Mouse (Mus musculus): ENCODE measurements at regions not wholly inside any gene's neighbourhood (a gene's known extent, or its start where the extent isn't known, plus 50 kb on each side); places are given as distances from the start of the nearest gene placed in this dataset.

- DNase-seq, result no peak
These were observed 938.1 kb downstream of the 4930444P10Rik start for GRCm38 (mm10) chr1:15155046-15155445.

GRCm38 (mm10) chr1:15153952-15154351, 939.2 kb downstream of the 4930444P10Rik start:
- DNase-seq, result no peak

DNA sequence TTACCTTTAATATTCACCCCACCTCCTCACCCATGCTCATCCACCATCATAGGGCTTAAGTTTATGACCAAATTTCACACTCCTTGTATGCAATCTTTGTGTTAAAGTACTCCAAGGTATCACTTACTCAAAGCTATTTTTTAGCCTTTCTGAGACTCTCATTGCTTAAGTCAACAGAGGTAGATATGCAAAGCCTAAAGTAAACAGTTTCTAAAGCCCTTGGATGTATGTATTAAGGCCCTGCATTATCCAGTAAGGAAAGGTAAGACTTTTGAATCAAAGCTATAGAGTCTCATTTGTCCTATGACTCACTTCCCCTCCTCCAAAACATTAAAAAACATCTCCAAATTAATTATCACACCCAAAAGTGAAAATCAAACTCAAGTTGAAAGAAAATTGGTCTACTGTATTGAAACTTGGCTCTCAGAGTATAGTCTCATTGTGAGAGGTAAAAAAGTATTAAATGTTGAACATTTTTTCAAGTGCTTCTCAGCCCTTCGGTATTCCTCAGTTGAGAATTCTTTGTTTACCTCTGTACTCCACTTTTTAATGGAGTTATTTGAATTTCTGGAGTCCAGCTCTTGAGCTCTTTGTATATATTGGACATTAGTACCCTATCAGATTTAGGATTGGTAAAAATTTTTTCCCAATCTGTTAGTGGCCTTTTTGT, 949.1 kb downstream of the 4930444P10Rik start:
- DNase-seq, result no peak

DNA sequence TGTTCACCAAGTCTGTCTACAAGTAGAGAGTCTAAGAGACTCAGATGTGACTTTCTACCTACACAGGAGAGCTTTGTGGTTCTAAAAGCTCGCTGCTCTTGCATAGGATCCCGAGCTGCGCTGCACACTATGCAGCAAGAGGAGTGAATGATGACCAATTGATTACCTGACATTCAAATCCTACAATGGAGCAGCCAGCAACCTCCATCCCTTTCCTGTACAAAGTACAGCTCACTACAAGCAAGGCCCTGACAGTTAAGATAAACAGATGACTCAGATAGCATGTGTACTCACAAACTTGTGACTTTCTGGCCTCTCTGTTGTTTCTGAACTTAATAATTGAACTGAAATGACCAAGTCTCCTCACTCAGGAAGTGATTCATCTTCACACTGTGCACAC, 974.7 kb downstream of the 4930444P10Rik start:
- DNase-seq, result no peak

GRCm38 (mm10) chr1:15111420-15111819, 981.7 kb downstream of the 4930444P10Rik start:
- DNase-seq, result no peak

DNA sequence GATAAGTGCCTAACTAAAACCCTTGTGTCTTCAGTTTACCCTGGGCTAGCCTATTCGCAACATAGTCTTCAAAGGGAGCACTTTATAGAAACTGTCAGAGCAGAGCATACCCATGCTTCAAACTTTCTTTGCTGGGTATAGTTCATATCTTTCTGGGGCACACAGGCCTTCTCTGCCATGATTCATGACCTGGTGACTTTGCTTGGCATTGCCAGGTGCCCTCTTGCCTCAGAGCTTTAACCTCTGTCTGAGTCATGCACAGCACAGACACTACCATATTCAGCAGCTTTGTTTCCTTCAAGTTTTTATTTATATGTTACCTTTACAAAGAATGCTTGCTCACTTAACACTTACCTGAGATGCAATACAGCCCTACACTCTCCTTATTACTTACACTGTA, 1022.8 kb downstream of the 4930444P10Rik start:
- no peak for DNase-seq

DNA sequence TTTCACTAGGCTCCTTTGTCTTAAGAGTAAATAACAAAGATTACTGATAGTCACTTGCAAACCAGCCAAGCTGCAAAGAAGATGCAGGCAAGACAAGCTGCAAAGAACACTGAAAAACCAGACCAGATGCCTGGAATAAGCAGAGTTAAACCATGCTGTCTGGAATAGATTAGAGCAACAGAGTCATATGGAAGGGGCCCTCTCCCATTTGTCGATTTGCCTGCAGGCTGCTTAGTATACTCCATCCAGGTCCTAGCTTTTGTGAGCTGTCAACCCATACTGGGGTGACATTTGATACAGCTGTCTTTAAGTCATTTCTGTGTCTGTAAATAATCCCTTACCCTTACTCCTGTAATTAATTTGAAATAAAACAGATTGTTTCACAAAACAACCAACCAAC, 1059.1 kb downstream of the 4930444P10Rik start:
- no peak for DNase-seq

DNA sequence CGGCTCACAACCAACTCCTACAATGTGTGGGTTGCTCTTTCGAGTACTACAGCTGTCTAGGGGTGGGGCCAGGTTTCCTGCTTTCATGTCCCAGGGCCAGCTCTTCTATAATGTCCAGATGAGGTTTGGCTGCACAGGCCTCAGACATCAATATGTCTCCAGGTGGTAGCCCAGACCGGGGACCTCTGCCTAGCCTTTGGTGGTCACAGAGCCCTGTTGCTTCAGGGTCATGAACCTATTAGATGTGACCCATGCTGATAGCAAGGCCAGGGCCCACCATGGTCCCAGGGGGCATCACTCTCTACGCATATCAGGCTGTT, 1074.7 kb downstream of the 4930444P10Rik start:
- no peak for DNase-seq

DNA sequence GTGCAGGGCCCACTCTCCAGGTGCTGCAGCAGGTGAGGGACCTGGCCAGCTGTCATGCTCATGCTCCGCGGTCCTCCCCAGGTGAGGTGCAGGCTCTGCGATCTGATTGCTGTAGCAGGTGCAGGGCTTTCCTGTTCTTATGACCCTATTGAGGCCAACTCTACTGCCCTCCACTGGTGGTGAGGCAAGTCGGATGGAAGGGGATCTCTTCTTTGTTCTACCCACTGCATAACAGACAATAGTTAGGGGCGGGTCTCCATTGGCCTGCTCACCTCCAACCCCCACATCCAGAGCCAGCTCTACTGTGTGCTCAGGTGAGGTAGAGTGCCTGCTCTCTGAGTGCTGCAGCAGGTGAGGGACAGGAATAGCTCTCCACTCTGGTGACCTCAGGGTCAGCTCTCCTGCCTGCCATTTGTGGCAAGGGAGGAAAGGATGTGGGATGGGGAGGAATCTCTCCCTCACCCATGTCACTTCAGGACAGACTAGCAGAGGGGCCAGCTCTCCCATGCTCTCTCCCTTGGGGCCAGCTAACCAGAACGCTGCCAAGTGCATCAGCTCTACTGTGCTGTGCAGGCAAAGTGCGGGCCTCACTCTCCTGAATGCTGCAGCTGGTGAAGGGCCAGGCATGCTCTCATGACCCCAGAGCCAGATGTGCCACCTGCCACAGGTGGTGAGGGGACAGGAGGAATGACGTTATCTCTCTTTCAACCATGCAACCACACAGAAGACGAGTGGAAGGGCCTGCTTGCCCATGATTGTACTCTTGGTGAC, 1075.3 kb downstream of the 4930444P10Rik start:
- DNase-seq, result no peak

GRCm38 (mm10) chr1:15007663-15008344, 1085.3 kb downstream of the 4930444P10Rik start:
- peak in 1 of 2 experiments; percentile 16 for DNase-seq

GRCm38 (mm10) chr1:14995348-14995747, 1097.8 kb downstream of the 4930444P10Rik start:
- DNase-seq, result no peak

DNA sequence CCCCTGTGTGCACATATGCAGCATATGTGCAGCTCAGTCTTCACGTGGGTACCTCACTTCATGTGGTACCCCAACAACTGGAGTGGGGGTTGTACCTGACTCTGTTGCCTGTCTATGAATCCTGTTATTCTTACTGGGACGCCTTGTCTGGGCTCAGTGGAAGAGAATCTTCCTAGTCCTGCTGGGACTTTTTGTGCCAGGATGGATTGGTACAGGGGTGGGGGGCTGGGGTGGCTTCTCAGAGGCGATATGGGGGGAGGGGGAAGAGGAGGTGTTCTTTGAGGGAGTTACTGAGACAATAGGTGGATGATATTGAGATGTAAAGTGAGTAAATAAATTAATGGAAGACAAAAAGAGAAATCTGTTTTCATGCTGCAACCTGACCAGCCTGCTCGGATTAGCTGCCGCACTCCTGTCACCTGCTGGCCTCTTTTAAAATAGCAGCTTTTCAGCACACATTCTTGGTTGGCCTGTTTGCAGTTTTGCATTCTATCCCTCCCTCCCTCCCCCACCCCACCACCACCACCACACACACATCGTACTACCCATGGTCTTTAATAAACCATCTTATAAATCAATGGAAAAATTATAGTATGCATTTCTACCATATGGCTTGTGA, 1112.9 kb downstream of the 4930444P10Rik start:
- peak; percentile 1 to 46 for DNase-seq
